Mouse (Mus musculus) limb, embryonic 14.5 days (tissue): ENCODE data around the gene 1190002N15Rik. TPM values are rescaled to one million over a fixed set of nuclear protein-coding genes. Genes with fewer than 3 reads are reported as not detected.

Experiments used
- ATAC-seq: fragments of 200-750 bp; cut with Nextera tagmentation; 2 replicates; pipeline ENCODE4 v1.8.0; 2017; ENCODE audit warnings: low read depth, moderate number of reproducible peaks, moderate TSS enrichment; ENCODE audit not compliant: low FRiP score
- DNase-seq: peaks from one replicate; pipeline ENCODE4 v3.0.0-alpha.2; 2015; ENCODE audit warnings: low spot score
- H3K27ac ChIP-seq: fragments of 300-500 bp; sonication (generic); replicated peaks from 2 replicates; pipeline ENCODE4 v1.5.1; 2014; ENCODE audit warnings: low read depth, mild to moderate bottlenecking, low read length, moderate library complexity, mixed read lengths
- H3K27me3 ChIP-seq: fragments of 300-500 bp; sonication (generic); 2 replicates; pipeline ENCODE4 v1.6.1; 2014; ENCODE audit warnings: low read length, mixed read lengths; ENCODE audit not compliant: control insufficient read depth, insufficient read depth
- H3K36me3 ChIP-seq: fragments of 300-500 bp; sonication (generic); 2 replicates; pipeline ENCODE4 v1.6.1; 2014; ENCODE audit warnings: mild to moderate bottlenecking, low read length, moderate library complexity, mixed read lengths; ENCODE audit not compliant: control insufficient read depth, insufficient read depth
- H3K4me1 ChIP-seq: fragments of 300-500 bp; sonication (generic); 2 replicates; pipeline ENCODE4 v1.6.1; 2014; ENCODE audit warnings: antibody characterized with exemption, low read length, mixed read lengths; ENCODE audit not compliant: control insufficient read depth, insufficient read depth
- H3K4me2 ChIP-seq: fragments of 300-500 bp; sonication (generic); replicated peaks from 2 replicates; pipeline ENCODE4 v1.6.1; 2014; ENCODE audit warnings: low read depth, mild to moderate bottlenecking, low read length, moderate library complexity; ENCODE audit not compliant: severe bottlenecking
- H3K4me3 ChIP-seq: fragments of 300-500 bp; sonication (generic); replicated peaks from 2 replicates; pipeline ENCODE4 v1.5.1; 2014; ENCODE audit warnings: low read length
- H3K9ac ChIP-seq: fragments of 300-500 bp; sonication (generic); 2 replicates; pipeline ENCODE4 v1.6.1; 2014; ENCODE audit warnings: mild to moderate bottlenecking, low read depth, low read length, moderate library complexity; ENCODE audit not compliant: severe bottlenecking
- H3K9me3 ChIP-seq: fragments of 300-500 bp; sonication (generic); 2 replicates; pipeline ENCODE4 v1.6.1; 2016; ENCODE audit warnings: low read length; ENCODE audit not compliant: control insufficient read depth
- POLR2A ChIP-seq: fragments of 200-500 bp; IDR thresholded peaks from 2 replicates; pipeline ENCODE4 v1.8.0; 2012; ENCODE audit warnings: inconsistent platforms, mild to moderate bottlenecking, moderate library complexity, borderline replicate concordance; ENCODE audit not compliant: insufficient read depth, insufficient read length; ENCODE audit errors: extremely low read depth
- WGBS: fragments of 180-500 bp; shearing (Covaris S2); extraction: QIAGEN DNeasy Blood & Tissue Kit; methylation state at CpG from one replicate; pipeline ENCODE4 v1.1.7; 2014; 5-methylcytosine and 5-hydroxymethylcytosine counted together
- polyA plus RNA-seq, 2 experiments: library from polyadenylated mRNA; depleted of rRNA in 1 of 2; stranded (reverse) in 1 of 2; unstranded in 1 of 2; fragments of >200 nt; fragmentation: Nextera tagmentation in 1 of 2; extraction: Ambion mirVana in 1 of 2; gene quantifications; 2 replicates each; pipeline versions ENCODE4 v1.2.1 to v1.2.3; 2012 to 2014

Gene 1190002N15Rik
- polyA plus RNA-seq, 2 experiments = 47.7 to 53.2 TPM

- Histone ChIP-seq H3K4me3 (peak overlapping the region; percentile 63), H3K36me3 (no peaks in the 10 kb centered on the region), H3K9ac (peak overlapping the region; percentile 84), H3K9me3 (no peaks in the 10 kb centered on the region), H3K27ac (peak overlapping the region; percentile 93), H3K4me1 (peaks cover 10% of the 10 kb centered on the region), H3K27me3 (no peaks in the 10 kb centered on the region), H3K4me2 (peak overlapping the region; percentile 70)
- DNase-seq = peak; percentile 38
- under 1% methylated on average over 15 of the region's 15 CpGs for whole genome bisulfite sequencing
- no peak for TF ChIP-seq POLR2A
- ATAC-seq = no peak
Observed at GRCm38 (mm10) chr9:94536261-94536905, 1.5 kb downstream of the 1190002N15Rik start.

GRCm38 (mm10) chr9:94534795-94535194 lies 3.1 kb downstream of the 1190002N15Rik start:
- Histone ChIP-seq H3K9ac (no peak overlapping the region), H3K27me3 (no peaks in the 10 kb centered on the region), H3K4me2 (peak overlapping the region; percentile 70), H3K27ac (no peak overlapping the region), H3K36me3 (no peaks in the 10 kb centered on the region), H3K4me3 (peak overlapping the region; percentile 63), H3K4me1 (peaks cover 12% of the 10 kb centered on the region), H3K9me3 (no peaks in the 10 kb centered on the region)
- DNase-seq (no peak), ATAC-seq (no peak)
- no peak for TF ChIP-seq POLR2A

GRCm38 (mm10) chr9:94534226-94534625 lies 3.7 kb downstream of the 1190002N15Rik start:
- peak overlapping the region; percentile 21; the same call in 1 of the 2 replicates for H3K9ac ChIP-seq

GRCm38 (mm10) chr9:94533641-94534040 lies 4.2 kb downstream of the 1190002N15Rik start:
- no peak for DNase-seq
- peak overlapping the region; percentile 42 for H3K4me2 ChIP-seq
- H3K9me3 ChIP-seq = no peaks in the 10 kb centered on the region
- no peaks in the 10 kb centered on the region for H3K27me3 ChIP-seq
- H3K9ac ChIP-seq = no peak overlapping the region
- no peaks in the 10 kb centered on the region for H3K36me3 ChIP-seq
- WGBS = 46% methylated on average over 4 of the region's 4 CpGs
- peaks cover 12% of the 10 kb centered on the region for H3K4me1 ChIP-seq
- no peak overlapping the region for H3K27ac ChIP-seq
- peak overlapping the region; percentile 63; the same call in 1 of the 2 replicates for H3K4me3 ChIP-seq
- ATAC-seq = no peak
- no peak for TF ChIP-seq POLR2A

More at GRCm38 (mm10) chr9:94534226-94534625, 3.7 kb downstream of the 1190002N15Rik start:
- Histone ChIP-seq H3K9me3 (no peaks in the 10 kb centered on the region), H3K4me2 (peak overlapping the region; percentile 42), H3K27ac (no peak overlapping the region), H3K4me3 (peak overlapping the region; percentile 63), H3K36me3 (no peaks in the 10 kb centered on the region), H3K4me1 (peaks cover 12% of the 10 kb centered on the region), H3K27me3 (no peaks in the 10 kb centered on the region)
- no peak for ATAC-seq
- no peak for DNase-seq
- no peak for TF ChIP-seq POLR2A
- WGBS = 55% methylated on average over 2 of the region's 2 CpGs

- Histone ChIP-seq H3K27me3 (no peaks in the 10 kb centered on the region), H3K4me2 (no peak overlapping the region), H3K4me3 (no peak overlapping the region), H3K4me1 (peaks cover 15% of the 10 kb centered on the region), H3K36me3 (no peaks in the 10 kb centered on the region), H3K27ac (no peak overlapping the region), H3K9ac (no peak overlapping the region), H3K9me3 (no peaks in the 10 kb centered on the region)
- TF ChIP-seq POLR2A = no peak
- no peak for ATAC-seq
- no peak for DNase-seq
Observed at GRCm38 (mm10) chr9:94529987-94530386, 7.9 kb downstream of the 1190002N15Rik start.

GRCm38 (mm10) chr9:94529146-94529746 lies 8.6 kb downstream of the 1190002N15Rik start:
- DNase-seq (no peak), ATAC-seq (no peak)
- Histone ChIP-seq H3K27me3 (no peaks in the 10 kb centered on the region), H3K9me3 (no peaks in the 10 kb centered on the region), H3K9ac (no peak overlapping the region), H3K4me2 (no peak overlapping the region), H3K4me1 (peaks cover 13% of the 10 kb centered on the region), H3K36me3 (no peaks in the 10 kb centered on the region), H3K27ac (no peak overlapping the region), H3K4me3 (no peak overlapping the region)
- no peak for TF ChIP-seq POLR2A
- WGBS = 80% methylated on average over 1 of the region's 1 CpGs
